Mouse (Mus musculus) neutrophil, adult 5-6 weeks (primary cell): Measurements from ENCODE around the gene Fgfr2. TPM values are rescaled to one million over a fixed set of nuclear protein-coding genes. Genes with fewer than 3 reads are reported as not detected.

Experiments used
- ATAC-seq: fragments of 151-379, 151-347 bp; 2 replicates; pipeline ENCODE4 v1.8.0; 2017; ENCODE audit warnings: mild to moderate bottlenecking, moderate TSS enrichment; ENCODE audit not compliant: insufficient number of reproducible peaks, poor library complexity, low FRiP score, severe bottlenecking; ENCODE audit errors: extremely low read depth
- total RNA-seq: library from RNA; stranded (forward); fragments of 200-1000 nt; gene quantifications from 2 replicates; pipeline ENCODE4 v1.2.3, GENCODE M21; 2017

Gene Fgfr2
- total RNA-seq, 1 experiment from 2014 or later: not detected

DNA sequence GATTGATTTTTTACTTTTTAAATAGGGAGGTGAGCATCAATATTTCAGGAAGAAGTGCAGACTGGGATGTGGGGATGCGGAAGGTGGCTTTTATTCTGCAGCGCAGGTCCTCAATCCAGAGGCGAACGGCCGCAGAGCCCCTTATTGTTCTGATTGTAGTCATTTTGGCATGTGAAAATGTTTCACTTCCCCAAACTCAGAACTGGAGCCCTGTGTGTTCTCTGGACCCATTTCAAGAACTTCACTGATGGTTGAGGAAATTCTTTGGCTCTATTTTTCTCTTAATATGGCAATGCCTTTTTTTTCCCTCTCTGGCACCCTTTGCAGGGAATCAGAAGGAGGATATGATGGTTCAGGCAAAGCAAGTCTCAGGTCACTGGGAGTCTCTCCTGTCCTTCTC lies 2154.1 kb downstream of the Fgfr2 start:
- no peak for ATAC-seq

DNA sequence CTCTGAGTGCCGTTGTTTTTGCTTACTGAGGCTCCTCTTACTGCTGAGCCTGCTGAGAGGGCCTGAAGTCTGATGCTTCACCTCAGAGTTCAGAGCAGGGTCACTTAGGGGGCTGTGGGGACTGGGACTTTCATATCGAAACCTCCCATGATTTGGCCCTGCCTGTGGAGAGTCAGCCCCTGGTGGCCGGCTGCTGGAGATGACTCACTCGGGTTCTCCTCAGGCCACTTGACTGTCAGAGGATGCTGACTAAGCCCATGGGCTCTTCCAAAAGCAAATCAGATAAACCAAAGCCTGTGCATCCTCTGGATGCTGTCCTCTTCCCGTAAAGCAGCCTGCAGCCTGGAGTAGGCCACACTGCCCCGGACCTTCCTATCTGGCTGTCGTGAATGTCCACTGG lies 2154.6 kb downstream of the Fgfr2 start:
- no peak for ATAC-seq

GRCm38 (mm10) chr7:130967901-130968300 lies 2155.2 kb downstream of the Fgfr2 start:
- ATAC-seq: no peak

DNA sequence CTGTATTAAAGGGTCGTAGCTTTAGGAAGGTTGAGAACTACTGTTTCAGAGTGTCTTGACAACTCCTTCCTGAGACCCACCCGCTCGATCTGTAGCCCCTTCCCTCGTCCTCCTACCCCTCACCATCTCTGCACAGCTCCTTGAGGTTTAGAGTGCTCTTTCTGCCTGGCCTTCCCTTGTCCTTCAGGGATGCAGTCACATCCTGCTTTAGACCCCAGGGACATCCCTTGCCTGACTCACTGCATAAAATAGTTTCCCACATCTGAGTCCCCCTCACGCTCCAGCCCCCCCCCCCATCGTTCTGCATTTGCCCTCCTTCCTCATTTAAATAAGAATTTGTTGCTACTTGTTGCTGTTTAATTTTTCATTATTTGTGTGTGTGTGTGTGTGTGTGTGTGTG lies 2156.3 kb downstream of the Fgfr2 start:
- ATAC-seq: no peak

- ATAC-seq: no peak
Observed at GRCm38 (mm10) chr7:130966451-130966850, 2156.7 kb downstream of the Fgfr2 start.

DNA sequence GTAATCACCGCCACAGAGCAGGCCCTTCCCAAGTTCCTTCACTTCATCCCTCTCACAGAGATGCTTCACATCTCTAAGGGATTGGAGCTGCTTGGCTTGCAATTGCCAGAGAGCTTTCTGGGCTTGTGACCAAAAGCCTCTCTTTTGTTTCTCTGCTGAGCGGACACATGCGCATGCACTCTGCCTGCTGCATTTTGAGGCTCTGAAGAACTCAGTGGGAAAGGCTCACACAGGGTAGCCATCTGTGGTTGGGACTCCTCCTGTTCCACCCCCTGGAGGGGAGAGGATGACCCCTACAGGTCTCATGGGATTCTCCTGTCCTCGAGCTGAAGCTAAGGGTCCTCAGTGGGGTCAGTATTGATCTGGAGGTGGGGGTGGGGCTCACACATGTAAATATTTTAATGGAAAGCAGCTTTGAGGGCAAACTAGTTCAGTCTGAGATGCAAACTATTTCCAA lies 2157.2 kb downstream of the Fgfr2 start:
- no peak for ATAC-seq

DNA sequence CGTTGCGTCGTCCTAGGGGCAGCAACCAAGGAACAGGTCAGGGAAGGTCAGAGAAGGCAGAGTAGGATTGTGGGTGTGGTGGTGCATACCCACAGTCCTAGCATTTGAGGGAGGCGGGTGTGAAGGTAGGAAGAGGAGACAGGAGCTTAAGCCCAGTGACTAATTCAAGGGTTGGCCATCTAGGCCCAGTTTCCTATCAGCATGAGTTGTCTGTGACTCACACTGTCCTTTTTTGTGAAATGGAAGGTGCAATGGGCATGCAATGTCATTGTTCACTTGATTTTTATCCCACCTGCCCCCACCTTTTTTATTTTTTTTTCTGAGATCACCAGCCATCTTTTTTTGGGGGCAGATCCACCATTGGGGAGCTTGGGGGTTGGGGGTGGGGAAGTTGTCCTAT lies 2157.8 kb downstream of the Fgfr2 start:
- ATAC-seq: no peak

DNA sequence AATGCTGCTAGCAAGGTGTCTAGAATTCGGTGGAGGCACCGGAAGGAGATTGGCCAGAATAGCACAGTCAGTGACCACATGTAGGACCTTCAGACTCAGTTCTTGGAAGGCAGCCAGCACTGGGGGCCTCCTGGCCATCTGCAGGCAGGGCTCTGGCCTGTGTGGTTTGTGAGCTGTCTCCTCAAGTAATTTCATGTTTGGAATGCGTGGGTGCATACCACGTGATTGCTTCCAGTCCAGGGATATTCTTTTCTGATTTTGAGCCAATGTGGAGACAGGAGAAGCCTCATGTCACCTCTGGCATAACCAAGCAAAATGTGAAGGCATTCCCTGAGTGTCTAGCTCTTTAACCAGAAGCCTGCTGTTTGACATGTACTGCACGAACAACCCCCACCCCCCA lies 2158.5 kb downstream of the Fgfr2 start:
- no peak for ATAC-seq

DNA sequence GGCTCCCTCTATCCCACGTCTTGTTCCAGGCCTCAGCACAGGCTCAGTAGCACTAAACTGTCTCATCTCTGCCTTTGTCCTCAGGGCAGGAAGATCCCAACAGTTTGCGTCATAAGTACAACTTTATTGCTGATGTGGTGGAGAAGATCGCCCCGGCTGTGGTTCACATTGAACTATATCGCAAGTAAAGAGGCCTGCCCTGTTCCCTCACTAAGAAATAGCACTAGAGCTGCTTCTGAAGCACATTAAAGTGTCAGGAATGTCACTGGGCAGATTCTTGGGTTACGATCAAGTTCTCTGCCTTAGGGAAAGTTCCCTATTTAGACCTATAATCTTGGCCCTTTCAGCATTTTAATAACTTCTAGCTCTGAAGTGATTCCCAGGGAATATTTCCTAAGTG lies 2161.7 kb downstream of the Fgfr2 start:
- no peak for ATAC-seq

DNA sequence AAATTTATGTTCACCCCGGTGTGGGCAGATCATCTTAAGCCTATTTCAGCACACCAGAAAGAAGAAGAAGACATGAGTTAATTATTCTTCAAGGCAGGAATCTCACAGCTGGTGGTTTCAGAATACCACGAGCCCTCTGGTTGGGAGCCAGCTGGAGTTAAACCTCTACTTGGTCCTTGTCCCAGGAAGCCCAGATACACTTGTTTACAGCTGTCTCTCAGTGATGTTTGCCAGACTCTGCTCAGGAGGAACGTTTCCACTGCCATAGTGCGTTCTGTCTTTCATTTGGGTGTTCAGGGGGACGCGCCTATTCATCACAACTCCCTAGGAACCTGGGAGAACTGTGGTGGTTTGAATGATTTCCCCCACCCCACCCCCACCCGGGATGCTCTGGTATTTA lies 2163.3 kb downstream of the Fgfr2 start:
- ATAC-seq: no peak

DNA sequence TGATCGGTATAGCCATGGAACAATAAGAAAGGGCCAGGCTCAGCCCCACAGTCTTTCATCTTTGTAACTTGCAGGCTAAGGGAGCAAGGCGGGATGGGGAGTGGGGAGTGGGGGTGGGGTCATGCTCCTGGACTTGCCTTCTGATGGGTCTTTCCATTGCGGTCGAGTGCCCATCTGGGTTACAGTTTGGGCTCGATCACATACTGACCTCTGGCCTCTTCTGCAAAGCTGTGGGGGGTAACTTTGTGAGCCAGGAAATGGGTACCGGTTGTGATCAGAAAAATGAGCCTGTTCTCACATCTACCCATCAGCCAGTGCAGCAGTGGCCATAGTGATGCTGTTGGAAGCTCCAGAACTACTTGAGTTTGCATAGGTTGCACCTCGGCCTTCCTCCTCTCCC lies 2164.6 kb downstream of the Fgfr2 start:
- ATAC-seq: no peak

DNA sequence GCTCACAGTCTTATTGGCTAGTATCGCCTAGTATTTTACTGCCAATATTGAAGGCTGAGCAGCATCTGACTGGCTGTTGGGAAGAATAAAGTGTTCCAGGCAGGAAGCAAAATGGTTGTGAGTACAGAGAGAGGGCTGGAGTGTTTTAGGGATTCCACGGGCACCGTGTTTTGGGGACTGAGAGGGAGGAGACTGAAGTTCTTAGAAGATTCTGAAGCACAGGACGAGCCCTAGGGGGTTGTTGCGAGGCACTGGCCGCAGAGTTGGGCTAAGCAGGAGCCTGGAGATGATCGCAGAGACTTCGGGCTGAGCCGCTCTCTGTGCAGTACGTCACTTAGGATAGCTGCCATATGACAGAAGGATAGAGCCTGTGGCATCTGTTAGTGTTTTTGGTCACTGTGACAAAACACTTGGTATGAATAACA lies 2169.0 kb downstream of the Fgfr2 start:
- no peak for ATAC-seq

- ATAC-seq: no peak
Observed at GRCm38 (mm10) chr7:130953376-130953775, 2169.8 kb downstream of the Fgfr2 start.

GRCm38 (mm10) chr7:130951004-130951403 lies 2172.1 kb downstream of the Fgfr2 start:
- no peak for ATAC-seq

DNA sequence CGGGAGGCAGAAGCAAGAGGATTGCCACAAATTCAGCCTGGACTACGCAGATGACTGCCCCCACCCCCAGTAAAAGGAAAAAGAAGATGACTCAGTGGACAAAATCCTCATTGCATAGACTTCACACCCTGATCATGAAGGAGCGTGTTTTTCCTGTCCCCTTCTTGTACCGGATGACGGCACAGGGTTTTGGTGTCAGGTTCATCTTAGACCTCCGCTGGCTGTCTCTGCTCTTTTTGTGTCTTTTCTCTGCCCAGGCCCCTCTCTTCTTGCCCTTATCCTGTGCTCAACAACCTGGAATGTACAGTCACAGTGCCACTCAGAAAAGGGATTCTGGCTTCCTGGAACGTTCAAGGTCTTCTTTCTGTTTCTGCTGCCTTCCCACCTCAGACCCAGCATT lies 2172.7 kb downstream of the Fgfr2 start:
- no peak for ATAC-seq

DNA sequence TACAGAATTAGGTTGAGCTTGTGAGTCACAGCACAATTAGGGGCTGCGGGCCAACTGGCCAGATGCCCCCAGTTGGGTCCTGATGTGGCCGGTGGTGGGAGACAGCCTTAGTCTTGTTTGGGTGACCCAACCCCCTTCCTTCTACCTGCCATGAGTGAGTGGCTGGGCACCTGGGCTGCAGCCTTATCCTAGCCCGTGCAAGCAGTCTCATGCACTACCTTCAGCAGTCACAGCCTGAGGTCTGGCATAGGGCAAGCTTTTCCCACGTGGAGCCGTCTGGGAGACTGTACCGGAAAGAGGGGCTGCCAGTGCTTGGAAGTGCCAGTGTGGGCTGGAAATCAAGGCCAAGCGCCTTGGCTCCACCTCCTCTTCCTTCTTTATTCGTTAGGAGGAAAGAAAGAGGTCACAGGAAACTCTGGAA lies 2173.8 kb downstream of the Fgfr2 start:
- ATAC-seq: no peak

DNA sequence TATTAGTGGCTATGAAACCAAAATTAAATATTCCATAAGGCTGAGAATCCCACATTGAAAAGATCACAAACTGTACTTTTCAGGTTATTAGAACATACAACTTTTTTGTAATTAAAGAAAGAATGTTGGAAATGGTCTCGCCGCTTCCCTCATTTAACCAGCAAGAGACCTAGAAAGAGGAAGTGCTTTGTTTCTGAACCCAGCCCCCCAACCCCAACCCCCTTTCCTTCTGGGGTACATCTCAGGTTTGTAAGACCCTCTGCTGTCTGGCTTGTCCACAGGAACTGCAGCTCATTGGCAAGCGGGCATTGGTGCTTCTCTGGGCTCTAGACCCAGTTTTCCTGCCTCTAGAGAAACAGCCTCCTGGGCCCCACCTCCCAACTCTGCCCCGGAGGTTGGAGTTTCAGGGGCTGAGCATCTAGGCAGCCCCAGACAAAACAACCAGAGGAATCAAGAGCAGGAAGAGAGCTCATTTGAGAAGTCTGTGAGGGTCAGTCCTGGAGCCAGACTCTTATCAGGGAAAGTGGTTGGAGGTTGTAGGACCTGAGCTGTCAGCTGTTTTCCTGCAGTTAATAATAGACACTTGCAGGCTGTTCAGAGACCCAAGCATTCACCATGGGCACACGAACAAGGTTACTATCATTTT lies 2174.5 kb downstream of the Fgfr2 start:
- no peak for ATAC-seq

DNA sequence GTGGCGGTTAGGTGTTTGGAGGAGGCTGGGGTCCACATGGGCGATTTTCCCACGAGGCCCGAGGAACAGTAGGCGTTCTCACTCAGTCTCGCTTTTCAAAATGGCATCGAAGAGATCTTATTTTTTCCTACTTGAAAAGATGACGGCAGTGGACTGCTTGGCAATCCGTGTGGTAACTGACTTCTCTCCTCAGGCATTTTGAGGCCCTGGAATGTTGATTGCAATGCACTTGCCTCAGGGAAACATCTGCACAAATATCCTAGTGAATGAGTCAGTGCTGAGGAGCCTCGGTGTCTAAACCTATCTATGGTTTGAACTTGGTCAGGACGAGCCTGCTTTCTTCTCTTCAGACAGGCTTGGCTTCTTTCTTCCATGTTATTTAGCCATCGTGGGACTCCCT lies 2176.8 kb downstream of the Fgfr2 start:
- no peak for ATAC-seq

DNA sequence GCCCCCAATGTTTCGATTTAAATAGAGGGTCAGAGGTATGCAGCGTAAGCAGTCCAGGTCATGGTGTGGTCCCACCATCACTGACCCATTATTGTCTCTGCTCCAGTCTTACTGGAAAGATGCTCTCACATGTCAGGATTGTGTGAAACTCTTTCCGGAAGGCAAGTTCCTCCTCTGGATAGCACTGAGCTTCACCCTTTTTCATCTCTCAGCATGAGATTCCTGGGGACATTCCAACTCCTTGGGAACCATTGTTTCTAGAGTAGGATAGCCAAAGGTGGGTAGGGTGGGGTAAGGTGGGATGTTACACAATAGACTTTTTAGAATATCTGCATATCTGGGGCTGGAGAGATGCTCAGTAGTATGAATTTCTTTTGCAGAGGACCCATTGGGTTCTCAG lies 2177.4 kb downstream of the Fgfr2 start:
- no peak for ATAC-seq

DNA sequence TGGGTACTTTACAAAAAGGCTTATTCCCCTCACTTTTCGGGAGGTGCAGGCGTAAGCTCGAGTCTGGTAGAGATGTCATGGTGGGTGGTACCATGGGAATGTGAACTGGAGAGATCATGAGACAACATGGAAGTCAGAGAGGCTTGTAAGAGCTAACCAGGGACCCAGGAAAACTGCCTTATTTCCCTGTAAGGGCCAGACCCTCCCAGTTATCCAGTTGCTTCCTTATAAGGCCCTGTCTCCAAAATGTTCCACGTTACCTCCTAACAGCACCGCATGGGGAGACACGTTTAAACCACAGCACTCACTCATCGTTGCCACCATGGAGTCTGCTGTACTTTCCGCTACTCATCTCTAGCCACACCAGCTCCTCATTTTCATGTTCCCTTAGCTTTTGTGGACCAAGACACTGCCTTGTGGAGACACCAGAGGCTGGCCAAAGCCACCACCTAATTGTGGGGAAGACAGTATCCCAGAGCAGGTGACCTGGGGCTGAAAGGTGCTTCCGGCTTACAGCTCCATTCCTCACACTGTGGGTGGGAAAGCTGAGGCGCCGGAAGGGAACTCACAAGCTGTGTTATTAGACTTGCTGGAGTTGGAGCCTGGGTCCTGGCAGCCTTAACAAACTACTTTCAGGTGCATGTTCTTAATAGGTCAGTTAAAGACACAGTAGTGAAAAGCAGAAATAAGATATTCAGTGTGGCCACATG lies 2178.2 kb downstream of the Fgfr2 start:
- no peak for ATAC-seq
